Mouse (Mus musculus): ENCODE measurements around the gene Ckap4. TPM values are rescaled to one million over a fixed set of nuclear protein-coding genes. Genes with fewer than 3 reads are reported as not detected.
A peak's percentile ranks its signal among the peaks of the same experiment; 100 is the strongest.

Ckap4 gene
- polyA plus RNA-seq, 1 experiment from 2014 or later, result 75.2 TPM

- no peak for ATAC-seq (replicated peaks; ENCODE audit: insufficient number of reproducible peaks, insufficient read depth, low FRiP score, low read depth)
- Histone ChIP-seq H3K9me3 (replicated peaks) (no peaks in the 10 kb centered on the region), H3K4me1 (replicated peaks) (no peaks in the 10 kb centered on the region), H3K27me3 (no peaks in the 10 kb centered on the region), H3K27ac (no peak overlapping the region), H3K4me3 (no peak overlapping the region), H3K9ac (no peak overlapping the region), H3K4me2 (no peak overlapping the region), H3K36me3 (no peaks in the 10 kb centered on the region)
- 43% methylated on average over 7 of the region's 7 CpGs for WGBS
Measured at GRCm38 (mm10) chr10:84544841-84545610, 11.2 kb upstream of the Ckap4 start.

- Histone ChIP-seq H3K9me3 (replicated peaks) (no peaks in the 10 kb centered on the region), H3K27ac (no peak overlapping the region), H3K4me2 (no peak overlapping the region), H3K4me3 (no peak overlapping the region), H3K36me3 (no peaks in the 10 kb centered on the region), H3K27me3 (no peaks in the 10 kb centered on the region), H3K9ac (no peak overlapping the region), H3K4me1 (replicated peaks) (no peaks in the 10 kb centered on the region)
- WGBS, result 55% methylated on average over 11 of the region's 11 CpGs
- no peak for ATAC-seq (replicated peaks; ENCODE audit: insufficient number of reproducible peaks, insufficient read depth, low FRiP score, low read depth)
Measured at GRCm38 (mm10) chr10:84542802-84543658, 9.2 kb upstream of the Ckap4 start.

GRCm38 (mm10) chr10:84539651-84540050 lies 5.8 kb upstream of the Ckap4 start:
- H3K27me3 ChIP-seq, result no peaks in the 10 kb centered on the region
- no peak overlapping the region for H3K9ac ChIP-seq
- H3K9me3 ChIP-seq (replicated peaks), result no peaks in the 10 kb centered on the region
- WGBS, result 84% methylated on average over 6 of the region's 6 CpGs
- peaks cover 7% of the 10 kb centered on the region for H3K4me1 ChIP-seq (replicated peaks)
- no peaks in the 10 kb centered on the region for H3K36me3 ChIP-seq
- no peak overlapping the region for H3K27ac ChIP-seq
- H3K4me3 ChIP-seq, result no peak overlapping the region
- no peak overlapping the region for H3K4me2 ChIP-seq
- no peak for ATAC-seq (replicated peaks; ENCODE audit: insufficient number of reproducible peaks, insufficient read depth, low FRiP score, low read depth)

- WGBS, result 28% methylated on average over 4 of the region's 4 CpGs
- Histone ChIP-seq H3K9me3 (replicated peaks) (no peaks in the 10 kb centered on the region), H3K4me3 (no peak overlapping the region), H3K27ac (no peak overlapping the region), H3K4me1 (replicated peaks) (peaks cover 31% of the 10 kb centered on the region), H3K9ac (no peak overlapping the region), H3K27me3 (no peaks in the 10 kb centered on the region), H3K36me3 (no peaks in the 10 kb centered on the region), H3K4me2 (no peak overlapping the region)
- ATAC-seq (replicated peaks; ENCODE audit: insufficient number of reproducible peaks, insufficient read depth, low FRiP score, low read depth), result no peak
Measured at GRCm38 (mm10) chr10:84535859-84536258, 2.0 kb upstream of the Ckap4 start.

DNA sequence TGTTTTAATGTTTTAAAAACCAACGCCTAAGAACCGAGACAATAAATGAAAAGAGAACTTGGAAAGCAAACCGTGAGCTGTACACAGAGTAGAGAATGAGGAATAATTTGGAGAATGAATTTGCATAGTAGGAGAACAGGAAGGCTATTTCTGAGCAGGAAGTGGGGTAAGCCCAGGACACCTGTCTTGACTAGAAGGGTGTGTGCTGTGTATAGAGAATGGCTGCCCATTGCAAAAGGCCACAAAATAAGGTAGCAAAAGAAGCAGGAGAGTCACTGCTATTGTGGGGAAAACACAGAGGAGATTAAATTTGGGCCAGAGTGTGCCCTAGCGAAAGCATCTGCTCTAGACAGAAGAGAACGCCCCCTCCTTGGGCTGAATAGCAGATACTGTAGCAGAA lies 1.6 kb upstream of the Ckap4 start:
- no peak overlapping the region for H3K4me2 ChIP-seq
- H3K27ac ChIP-seq, result no peak overlapping the region
- 85% methylated on average over 5 of the region's 5 CpGs for WGBS
- H3K27me3 ChIP-seq, result no peaks in the 10 kb centered on the region
- H3K9me3 ChIP-seq (replicated peaks), result no peaks in the 10 kb centered on the region
- no peak overlapping the region for H3K4me3 ChIP-seq
- H3K4me1 ChIP-seq (replicated peaks), result peaks cover 35% of the 10 kb centered on the region
- no peak overlapping the region for H3K9ac ChIP-seq
- H3K36me3 ChIP-seq, result no peaks in the 10 kb centered on the region
- ATAC-seq (replicated peaks; ENCODE audit: insufficient number of reproducible peaks, insufficient read depth, low FRiP score, low read depth), result no peak

DNA sequence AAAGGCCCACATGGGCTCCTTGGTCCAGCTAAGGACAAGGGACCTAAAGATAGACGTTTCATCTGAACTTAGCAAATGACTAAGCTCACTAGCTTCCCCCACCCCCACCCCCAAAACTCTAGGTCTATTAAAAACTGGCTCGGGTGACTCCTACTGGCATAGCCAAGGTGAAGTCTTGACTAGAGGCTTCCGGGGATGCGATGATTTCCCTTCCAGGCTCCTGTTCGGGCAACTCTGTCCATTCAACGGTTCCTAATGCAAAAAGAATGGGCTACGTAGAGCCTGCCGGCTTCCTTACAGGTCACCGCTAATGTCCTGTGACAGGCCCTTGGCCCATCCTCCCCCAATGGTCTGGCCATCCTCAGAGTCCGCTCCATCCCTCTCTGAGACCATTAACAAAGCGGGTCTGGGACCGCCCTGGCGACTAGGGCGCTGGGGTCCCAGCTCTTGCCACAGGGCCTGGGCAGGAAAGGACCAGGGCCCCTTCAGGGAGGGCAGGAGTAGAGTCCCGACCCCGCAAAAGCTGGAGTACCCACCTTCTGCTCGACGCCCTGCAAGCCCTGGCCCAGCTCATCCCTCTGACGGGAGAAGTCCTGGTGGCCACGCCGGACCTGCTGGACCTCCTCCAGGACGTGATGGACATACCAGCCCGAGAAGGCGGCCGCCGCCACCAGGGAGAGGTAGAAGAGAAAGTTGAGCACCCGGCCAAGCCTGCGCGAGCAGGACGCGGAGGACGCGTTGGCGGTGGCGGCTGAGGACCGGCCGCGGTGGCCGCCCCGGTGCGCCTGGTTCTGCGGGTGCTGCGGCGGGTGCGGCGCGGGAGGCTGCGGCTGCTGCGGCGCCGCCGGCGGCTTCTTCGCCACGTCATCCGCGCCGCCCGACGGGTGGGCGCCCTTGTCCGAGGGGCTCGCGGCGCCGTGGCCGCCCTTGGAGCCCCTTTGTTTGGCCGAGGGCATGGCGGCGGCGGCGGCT lies 665 bp downstream of the Ckap4 start:
- H3K9me3 ChIP-seq (replicated peaks), result no peaks in the 10 kb centered on the region
- H3K4me1 ChIP-seq (replicated peaks), result peaks cover 50% of the 10 kb centered on the region
- peak; percentile 34 for ATAC-seq (replicated peaks; ENCODE audit: insufficient number of reproducible peaks, insufficient read depth, low FRiP score, low read depth)
- H3K9ac ChIP-seq, result peak overlapping the region; percentile 94
- H3K27ac ChIP-seq, result peak overlapping the region; percentile 95
- WGBS, result under 1% methylated on average over 61 of the region's 72 CpGs
- peak overlapping the region; percentile 78 for H3K4me2 ChIP-seq
- peaks cover 3% of the 10 kb centered on the region for H3K36me3 ChIP-seq
- H3K27me3 ChIP-seq, result no peaks in the 10 kb centered on the region
- H3K4me3 ChIP-seq, result peak overlapping the region; percentile 88

GRCm38 (mm10) chr10:84532191-84532889 lies 1.5 kb downstream of the Ckap4 start:
- H3K9ac ChIP-seq, result peak overlapping the region; percentile 94
- H3K27ac ChIP-seq, result peak overlapping the region; percentile 95
- peak overlapping the region; percentile 78 for H3K4me2 ChIP-seq
- ATAC-seq (replicated peaks; ENCODE audit: insufficient number of reproducible peaks, insufficient read depth, low FRiP score, low read depth), result no peak
- peaks cover 12% of the 10 kb centered on the region for H3K36me3 ChIP-seq
- H3K4me1 ChIP-seq (replicated peaks), result peaks cover 50% of the 10 kb centered on the region
- H3K27me3 ChIP-seq, result no peaks in the 10 kb centered on the region
- WGBS, result 38% methylated on average over 16 of the region's 16 CpGs
- H3K4me3 ChIP-seq, result peak overlapping the region; percentile 88
- no peaks in the 10 kb centered on the region for H3K9me3 ChIP-seq (replicated peaks)

GRCm38 (mm10) chr10:84531576-84531975 lies 2.3 kb downstream of the Ckap4 start:
- ATAC-seq (replicated peaks; ENCODE audit: insufficient number of reproducible peaks, insufficient read depth, low FRiP score, low read depth), result no peak
- no peaks in the 10 kb centered on the region for H3K27me3 ChIP-seq
- H3K4me2 ChIP-seq, result peak overlapping the region; percentile 78
- no peaks in the 10 kb centered on the region for H3K9me3 ChIP-seq (replicated peaks)
- peaks cover 14% of the 10 kb centered on the region for H3K36me3 ChIP-seq
- H3K4me1 ChIP-seq (replicated peaks), result peaks cover 50% of the 10 kb centered on the region
- H3K4me3 ChIP-seq, result peak overlapping the region; percentile 88
- peak overlapping the region; percentile 94; the same call in 1 of the 2 replicates for H3K9ac ChIP-seq
- WGBS, result 81% methylated on average over 4 of the region's 4 CpGs
- H3K27ac ChIP-seq, result peak overlapping the region; percentile 95

GRCm38 (mm10) chr10:84530388-84530787 lies 3.5 kb downstream of the Ckap4 start:
- peaks cover 20% of the 10 kb centered on the region for H3K36me3 ChIP-seq
- no peaks in the 10 kb centered on the region for H3K9me3 ChIP-seq (replicated peaks)
- peak overlapping the region; percentile 23; the same call in 1 of the 2 replicates for H3K9ac ChIP-seq
- peaks cover 44% of the 10 kb centered on the region for H3K4me1 ChIP-seq (replicated peaks)
- ATAC-seq (replicated peaks; ENCODE audit: insufficient number of reproducible peaks, insufficient read depth, low FRiP score, low read depth), result no peak
- H3K27me3 ChIP-seq, result no peaks in the 10 kb centered on the region
- peak overlapping the region; percentile 64 for H3K27ac ChIP-seq
- peak overlapping the region; percentile 78 for H3K4me2 ChIP-seq
- 39% methylated on average over 8 of the region's 8 CpGs for WGBS
- H3K4me3 ChIP-seq, result peak overlapping the region; percentile 88

GRCm38 (mm10) chr10:84527631-84528030 lies 6.2 kb downstream of the Ckap4 start:
- no peaks in the 10 kb centered on the region for H3K9me3 ChIP-seq (replicated peaks)
- H3K4me3 ChIP-seq, result no peak overlapping the region
- H3K36me3 ChIP-seq, result peaks cover 28% of the 10 kb centered on the region
- no peak overlapping the region for H3K9ac ChIP-seq
- H3K27me3 ChIP-seq, result no peaks in the 10 kb centered on the region
- H3K27ac ChIP-seq, result no peak overlapping the region
- 79% methylated on average over 12 of the region's 12 CpGs for WGBS
- ATAC-seq (replicated peaks; ENCODE audit: insufficient number of reproducible peaks, insufficient read depth, low FRiP score, low read depth), result no peak
- peaks cover 36% of the 10 kb centered on the region for H3K4me1 ChIP-seq (replicated peaks)
- H3K4me2 ChIP-seq, result no peak overlapping the region

Data from heart, embryonic 15.5 days (tissue).